Mouse (Mus musculus): ENCODE measurements at regions not wholly inside any gene's neighbourhood (a gene's known extent, or its start where the extent isn't known, plus 50 kb on each side); places are given as distances from the start of the nearest gene placed in this dataset. TPM values are rescaled to one million over a fixed set of nuclear protein-coding genes. Genes with fewer than 3 reads are reported as not detected.

DNA sequence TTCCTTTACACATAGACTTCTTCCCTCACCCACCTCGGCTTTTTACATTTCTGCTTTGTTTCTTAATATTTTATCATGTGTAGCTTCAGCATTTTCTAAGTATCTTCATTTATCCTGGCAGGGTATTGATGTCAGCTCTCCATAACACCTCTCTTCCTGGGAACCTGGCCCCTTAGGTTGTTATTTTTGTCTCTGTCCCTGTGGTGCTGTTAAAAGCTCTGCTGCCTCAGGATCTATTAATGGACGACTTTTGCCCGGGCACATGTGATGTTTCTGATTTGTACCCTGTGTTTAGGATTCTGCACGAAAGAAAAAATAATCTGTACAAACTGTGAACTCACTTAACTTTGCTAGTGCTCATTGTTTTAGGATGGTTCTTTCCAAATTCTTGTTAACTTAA, 81.4 kb upstream of the Syt1 start:
- Histone ChIP-seq H3K4me1 (replicated peaks; ENCODE audit: control insufficient read depth, insufficient read depth, low read length) (no peaks in the 10 kb centered on the region), H3K4me2 (replicated peaks; ENCODE audit: low read depth) (no peak overlapping the region), H3K27ac (ENCODE audit: low read depth, low read length) (no peak overlapping the region), H3K27me3 (replicated peaks; ENCODE audit: control insufficient read depth, insufficient read depth, low read length) (no peaks in the 10 kb centered on the region), H3K36me3 (ENCODE audit: control insufficient read depth, insufficient read depth) (no peaks in the 10 kb centered on the region), H3K9me3 (ENCODE audit: control insufficient read depth) (no peaks in the 10 kb centered on the region), H3K4me3 (ENCODE audit: low read depth, low read length) (no peak overlapping the region), H3K9ac (ENCODE audit: low read depth, low read length) (no peak overlapping the region)
- no peak for ATAC-seq
- 71% methylated on average over 4 of the region's 4 CpGs for WGBS
- no peak for TF ChIP-seq CTCF (IDR thresholded peaks at IDR 0.05; ENCODE audit: low read depth)

DNA sequence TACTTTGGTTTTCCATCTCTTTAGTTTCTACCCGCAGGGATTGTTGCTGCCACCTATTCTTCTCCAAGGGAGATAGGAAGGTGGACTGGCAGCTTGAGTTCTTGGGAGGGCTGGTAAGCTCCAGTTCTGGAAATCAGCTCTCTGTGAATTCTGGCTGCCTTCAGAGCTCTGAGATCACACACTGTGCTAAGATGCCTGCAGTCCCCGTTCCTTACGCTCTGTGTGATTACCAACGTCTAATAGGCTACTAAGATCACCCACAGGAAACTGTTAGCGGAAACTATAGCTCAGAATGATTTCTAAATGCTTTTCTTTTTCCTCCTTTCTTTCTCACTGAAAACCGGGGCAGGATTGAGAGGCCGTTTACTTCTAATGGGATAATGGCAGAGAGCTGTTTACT, 69.0 kb upstream of the Syt1 start:
- no peaks in the 10 kb centered on the region for H3K4me1 ChIP-seq (replicated peaks; ENCODE audit: control insufficient read depth, insufficient read depth, low read length)
- no peak for TF ChIP-seq CTCF (IDR thresholded peaks at IDR 0.05; ENCODE audit: low read depth)
- no peak overlapping the region for H3K9ac ChIP-seq (ENCODE audit: low read depth, low read length)
- H3K36me3 ChIP-seq (ENCODE audit: control insufficient read depth, insufficient read depth) = no peaks in the 10 kb centered on the region
- H3K27me3 ChIP-seq (replicated peaks; ENCODE audit: control insufficient read depth, insufficient read depth, low read length) = no peaks in the 10 kb centered on the region
- H3K4me2 ChIP-seq (replicated peaks; ENCODE audit: low read depth) = no peak overlapping the region
- WGBS = 48% methylated on average over 7 of the region's 7 CpGs
- no peak for ATAC-seq
- no peak overlapping the region for H3K4me3 ChIP-seq (ENCODE audit: low read depth, low read length)
- no peak overlapping the region for H3K27ac ChIP-seq (ENCODE audit: low read depth, low read length)
- no peaks in the 10 kb centered on the region for H3K9me3 ChIP-seq (ENCODE audit: control insufficient read depth)

DNA sequence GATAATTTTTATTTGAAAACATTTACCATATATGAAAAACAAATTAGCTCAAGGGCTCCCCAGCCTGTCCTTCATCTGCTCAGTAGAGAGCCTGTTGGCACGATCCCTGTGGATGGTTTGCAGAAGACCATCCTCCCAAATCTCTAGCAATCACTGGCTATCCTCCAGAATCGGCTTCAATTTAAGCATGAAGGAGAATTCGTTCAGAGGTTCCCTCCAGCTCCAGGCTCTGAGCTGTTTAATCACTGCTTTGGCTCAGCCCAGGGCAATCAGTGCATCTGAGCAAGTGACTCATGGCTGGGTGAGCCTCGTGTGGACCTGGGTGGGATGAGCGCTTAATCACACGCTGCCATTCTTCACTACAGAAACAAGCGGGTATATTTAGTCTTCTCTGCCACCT, 63.4 kb upstream of the Syt1 start:
- no peak for TF ChIP-seq CTCF (IDR thresholded peaks at IDR 0.05; ENCODE audit: low read depth)
- WGBS = 82% methylated on average over 7 of the region's 7 CpGs
- Histone ChIP-seq H3K4me2 (replicated peaks; ENCODE audit: low read depth) (no peak overlapping the region), H3K9me3 (ENCODE audit: control insufficient read depth) (no peaks in the 10 kb centered on the region), H3K27ac (ENCODE audit: low read depth, low read length) (no peak overlapping the region), H3K4me3 (ENCODE audit: low read depth, low read length) (no peak overlapping the region), H3K9ac (ENCODE audit: low read depth, low read length) (no peak overlapping the region), H3K36me3 (ENCODE audit: control insufficient read depth, insufficient read depth) (no peaks in the 10 kb centered on the region), H3K4me1 (replicated peaks; ENCODE audit: control insufficient read depth, insufficient read depth, low read length) (no peaks in the 10 kb centered on the region), H3K27me3 (replicated peaks; ENCODE audit: control insufficient read depth, insufficient read depth, low read length) (no peaks in the 10 kb centered on the region)
- ATAC-seq = no peak

Small RNA genes in the stretch of these regions (microRNA-seq; reads per million reads assigned to microRNA genes)
- gene Gm44495 = not detected
